15 mouse cellular contexts compared by ENCODE assay signal in the genomic region with DNA sequence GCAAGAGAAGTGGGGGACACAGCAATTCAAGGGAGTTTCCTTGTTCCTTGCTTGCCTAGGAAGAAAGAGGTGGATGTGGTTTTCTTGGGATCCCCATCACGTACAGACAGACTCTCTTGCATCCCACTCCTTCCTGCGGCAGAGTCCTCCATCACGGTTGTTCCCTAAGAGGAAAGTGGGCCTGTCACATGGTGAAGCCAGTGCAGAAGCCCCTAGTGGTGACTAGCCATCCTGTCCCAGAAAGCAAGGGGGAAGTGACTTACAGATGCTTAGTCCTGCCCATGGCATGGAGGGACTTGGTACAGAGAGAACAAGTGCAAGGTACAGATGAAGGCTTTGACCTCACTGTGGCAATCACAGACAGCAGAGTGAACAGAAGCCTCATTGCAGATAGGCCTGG.
A peak's percentile ranks its signal among the peaks of the same experiment; 100 is the strongest.
DNase-seq lines count a peak whose midpoint lies in the region; ATAC-seq and TF ChIP-seq lines count a peak whose summit lies in the region.
"Had no signal": no experiment of that assay in that cellular context is flagged by ENCODE, and none has a peak within 500 bp of the region (broad histone marks: within the 10 kb centered on the region; RNA-seq: fewer than 3 reads in every experiment).

No protein-coding gene starts in this region.

- H3K9me3 ChIP-seq in stomach, postnatal 0 days (ENCODE audit: control insufficient read depth, low read length), result no peaks in the 10 kb centered on the region
- no peaks in the 10 kb centered on the region for H3K9me3 ChIP-seq in forebrain, embryonic 15.5 days
- H3K9me3 ChIP-seq: hindbrain, embryonic 15.5 days; midbrain, embryonic 10.5 days had no signal

- H3K4me1 ChIP-seq in stomach, postnatal 0 days (replicated peaks; ENCODE audit: control insufficient read depth, insufficient read depth), result no peaks in the 10 kb centered on the region
- H3K4me1 ChIP-seq in forebrain, embryonic 15.5 days, result peaks cover 13% of the 10 kb centered on the region; the same call in 1 of the 2 replicates

- H3K4me2 ChIP-seq in stomach, postnatal 0 days (replicated peaks; ENCODE audit: low read depth), result no peak overlapping the region
- H3K4me2 ChIP-seq in forebrain, embryonic 15.5 days (replicated peaks), result no peak overlapping the region
- H3K4me2 ChIP-seq: hindbrain, embryonic 15.5 days had no signal

- TF ChIP-seq CTCF in gastrocnemius, adult 2 months (IDR thresholded peaks at IDR 0.05), result no peak
- TF ChIP-seq CTCF in stomach, postnatal 0 days (IDR thresholded peaks at IDR 0.05; ENCODE audit: low read depth), result peak; percentile 44

- no peaks in the 10 kb centered on the region for H3K27me3 ChIP-seq in stomach, postnatal 0 days (ENCODE audit: control insufficient read depth, insufficient read depth, low read length)
- no peaks in the 10 kb centered on the region for H3K27me3 ChIP-seq in forebrain, embryonic 15.5 days
- H3K27me3 ChIP-seq: hindbrain, embryonic 15.5 days had no signal

- TF ChIP-seq EP300 in stomach, postnatal 0 days (optimal IDR thresholded peaks at IDR 0.05), result no peak

- intact Hi-C loops in gastrocnemius, adult 2 months (cut with DNase I), result no loop called here

- H3K36me3 ChIP-seq in stomach, postnatal 0 days (ENCODE audit: control insufficient read depth, insufficient read depth, low read length), result no peaks in the 10 kb centered on the region
- no peaks in the 10 kb centered on the region for H3K36me3 ChIP-seq in forebrain, embryonic 15.5 days
- H3K36me3 ChIP-seq: hindbrain, embryonic 15.5 days; midbrain, embryonic 10.5 days had no signal

- ATAC-seq in stomach, postnatal 0 days (ENCODE audit: low FRiP score, low TSS enrichment), result no peak
- ATAC-seq in forebrain, embryonic 15.5 days (replicated peaks), result no peak; the same call in 1 of the 2 replicates

- peak overlapping the region; percentile 91; the same call in 1 of the 2 replicates for H3K27ac ChIP-seq in gastrocnemius, adult 2 months
- H3K27ac ChIP-seq in stomach, postnatal 0 days (replicated peaks), result no peak overlapping the region
- no peak overlapping the region for H3K27ac ChIP-seq in forebrain, embryonic 15.5 days (replicated peaks)
- H3K27ac ChIP-seq: hindbrain, embryonic 15.5 days; midbrain, embryonic 10.5 days had no signal

- WGBS in stomach, postnatal 0 days, result 66% methylated on average over 3 of the region's 3 CpGs
- WGBS in forebrain, embryonic 15.5 days, result 68% methylated on average over 3 of the region's 3 CpGs

- no peak overlapping the region for H3K4me3 ChIP-seq in gastrocnemius, adult 2 months
- no peak overlapping the region for H3K4me3 ChIP-seq in stomach, postnatal 0 days (ENCODE audit: low read depth, low read length)
- no peak overlapping the region for H3K4me3 ChIP-seq in forebrain, embryonic 15.5 days
- H3K4me3 ChIP-seq: hindbrain, embryonic 15.5 days; midbrain, embryonic 10.5 days had no signal

- no peak for DNase-seq in gastrocnemius, adult 2 months
- no peak for DNase-seq in gastrocnemius, adult 8-10 months (ENCODE audit: low spot score in 2 of 2)
- peak; percentile 36 for DNase-seq in kidney, adult 9 months
- DNase-seq in kidney, postnatal 10 days, result no peak
- peak; percentile 14 for DNase-seq in ovary, postnatal 36 days (ENCODE audit: low spot score)
- DNase-seq in ovary, postnatal 14 days (ENCODE audit: low spot score), result no peak
- no peak for DNase-seq in stomach, postnatal 0 days (ENCODE audit: low spot score)
- DNase-seq: adrenal gland, adult 8-10 months; B cell, adult 2 months; gastrocnemius, postnatal 10 days; layer of hippocampus, adult 9-11 months; left cerebral cortex, postnatal 4 days had no signal

- no peak overlapping the region for H3K9ac ChIP-seq in stomach, postnatal 0 days (ENCODE audit: low read length)
- no peak overlapping the region for H3K9ac ChIP-seq in forebrain, embryonic 15.5 days (replicated peaks)
- H3K9ac ChIP-seq: hindbrain, embryonic 15.5 days had no signal

Comparison
In these comparisons a context has a peak if more than half of its experiments do, and no peak if none do; other contexts are left out.
1. DNase-seq: peak in kidney, adult 9 months (single experiment) and ovary, postnatal 36 days (single experiment); none in gastrocnemius, adult 2 months (single experiment), gastrocnemius, adult 8-10 months (0 of 2), kidney, postnatal 10 days (single experiment), ovary, postnatal 14 days (single experiment) and stomach, postnatal 0 days (single experiment).